ENCODE assay signal across 8 mouse cellular contexts in genomic region chr3:145950034-145950814, GRCm38 (mm10). TPM values are rescaled to one million over a fixed set of nuclear protein-coding genes. Genes with fewer than 3 reads are reported as not detected.
DNase-seq lines count a peak whose midpoint lies in the region; ATAC-seq and TF ChIP-seq lines count a peak whose summit lies in the region.

No protein-coding gene starts in this region.

- no peaks in the 10 kb centered on the region for H3K9me3 ChIP-seq in MEL (replicated peaks; ENCODE audit: insufficient read depth, low read length)
- no peaks in the 10 kb centered on the region for H3K9me3 ChIP-seq in embryonic facial prominence, embryonic 10.5 days
- no peaks in the 10 kb centered on the region for H3K9me3 ChIP-seq in heart, embryonic 12.5 days (replicated peaks)
- no peaks in the 10 kb centered on the region for H3K9me3 ChIP-seq in kidney, embryonic 16.5 days (ENCODE audit: low read length)
- no peaks in the 10 kb centered on the region for H3K9me3 ChIP-seq in liver, embryonic 12.5 days (replicated peaks)

- peak overlapping the region; percentile 61 for H3K4me2 ChIP-seq in heart, embryonic 12.5 days
- peak overlapping the region; percentile 46 for H3K4me2 ChIP-seq in kidney, embryonic 16.5 days (replicated peaks; ENCODE audit: low read depth, low read length)
- peak overlapping the region; percentile 73 for H3K4me2 ChIP-seq in liver, embryonic 12.5 days

- WGBS in embryonic facial prominence, embryonic 10.5 days = 6% methylated on average over 15 of the region's 15 CpGs
- 6% methylated on average over 15 of the region's 15 CpGs for WGBS in heart, embryonic 12.5 days
- 10% methylated on average over 15 of the region's 15 CpGs for WGBS in kidney, embryonic 16.5 days
- 4% methylated on average over 15 of the region's 15 CpGs for WGBS in liver, embryonic 12.5 days (ENCODE audit: insufficient replicate concordance)

- DNase-seq in 3134 (ENCODE audit: extremely low read depth, insufficient read length, low spot score) (peak; percentile 20), MEL (ENCODE audit: low read depth, low spot score) (peak; percentile 93)
- DNase-seq in embryonic facial prominence, embryonic 10.5 days (ENCODE audit: low spot score) = peak; percentile 72
- peak; percentile 56 for DNase-seq in neural tube, embryonic 10.5 days (ENCODE audit: extremely low spot score, low spot score)
- peak; percentile 26 for DNase-seq in urinary bladder, postnatal 25 days (ENCODE audit: low spot score)

- peak; percentile 73 for ATAC-seq in heart, embryonic 12.5 days (ENCODE audit: insufficient number of reproducible peaks, low FRiP score)
- peak; percentile 82 for ATAC-seq in kidney, embryonic 16.5 days (ENCODE audit: low FRiP score, low TSS enrichment)
- peak; percentile 56 for ATAC-seq in liver, embryonic 12.5 days

- TF ChIP-seq POLR2A in MEL (IDR thresholded peaks at IDR 0.05; ENCODE audit: control insufficient read depth in 1 of 2, insufficient read depth in 1 of 2, low read depth in 1 of 2, low read length in 2 of 2, poor library complexity in 1 of 2) = peak; percentile 40 to 60; a peak in 2 of 4 replicates

- peak; percentile 88 for TF ChIP-seq RAD21 in MEL (IDR thresholded peaks at IDR 0.05; ENCODE audit: low read depth, low read length)

- H3K79me2 ChIP-seq in MEL (ENCODE audit: control insufficient read depth, insufficient read depth, low read length, poor library complexity) = no peaks in the 10 kb centered on the region; the same call in 1 of the 2 replicates

- TF ChIP-seq CTCF in MEL (IDR thresholded peaks at IDR 0.05 in 2 of 3, conservative IDR thresholded peaks at IDR 0.05 in 1 of 3; ENCODE audit: control insufficient read depth in 1 of 3, insufficient read depth in 1 of 3, low read depth in 2 of 3, low read length in 3 of 3, poor library complexity in 1 of 3, severe bottlenecking in 1 of 3) = peak; percentile 34 to 80 (median 55)

- peak overlapping the region; percentile 32 to 54 for H3K4me3 ChIP-seq in MEL (ENCODE audit: control insufficient read depth in 1 of 2, insufficient read depth in 1 of 2, low read depth in 2 of 2, low read length in 2 of 2)
- peak overlapping the region; percentile 40 for H3K4me3 ChIP-seq in embryonic facial prominence, embryonic 10.5 days
- H3K4me3 ChIP-seq in heart, embryonic 12.5 days = peak overlapping the region; percentile 21
- H3K4me3 ChIP-seq in kidney, embryonic 16.5 days (ENCODE audit: low read length) = peak overlapping the region; percentile 23
- peak overlapping the region; percentile 40 for H3K4me3 ChIP-seq in liver, embryonic 12.5 days

- TF ChIP-seq EP300 in MEL (IDR thresholded peaks at IDR 0.05; ENCODE audit: low read depth in 1 of 2, low read length in 2 of 2) = peak in 1 of 2 experiments; percentile 82; a peak in 2 of 4 replicates

- peak overlapping the region; percentile 58 for H3K9ac ChIP-seq in MEL (ENCODE audit: control insufficient read depth, low read depth, low read length, poor library complexity, severe bottlenecking)
- peak overlapping the region; percentile 34 for H3K9ac ChIP-seq in heart, embryonic 12.5 days
- H3K9ac ChIP-seq in kidney, embryonic 16.5 days (replicated peaks; ENCODE audit: low read length) = peak overlapping the region; percentile 44; the same call in 1 of the 2 replicates
- 0 out of 2 replicates have a peak overlapping the region, but pooled peaks have one; percentile 40 for H3K9ac ChIP-seq in liver, embryonic 12.5 days

- H3K4me1 ChIP-seq in MEL (ENCODE audit: control insufficient read depth in 1 of 2, insufficient read depth in 2 of 2, low read length in 2 of 2) = peaks cover 8 to 53% of the 10 kb centered on the region in 2 experiments
- H3K4me1 ChIP-seq in embryonic facial prominence, embryonic 10.5 days = peaks cover 22% of the 10 kb centered on the region
- peaks cover 50% of the 10 kb centered on the region for H3K4me1 ChIP-seq in heart, embryonic 12.5 days (replicated peaks)
- peaks cover 12% of the 10 kb centered on the region for H3K4me1 ChIP-seq in kidney, embryonic 16.5 days (ENCODE audit: insufficient read depth, low read length)
- H3K4me1 ChIP-seq in liver, embryonic 12.5 days = peaks cover 50% of the 10 kb centered on the region

- H3K27ac ChIP-seq in MEL (ENCODE audit: control insufficient read depth, low read depth, low read length) = peak overlapping the region; percentile 100
- no peak overlapping the region; the same call in 1 of the 2 replicates for H3K27ac ChIP-seq in embryonic facial prominence, embryonic 10.5 days (replicated peaks)
- H3K27ac ChIP-seq in heart, embryonic 12.5 days (ENCODE audit: poor library complexity, severe bottlenecking) = no peak overlapping the region
- no peak overlapping the region for H3K27ac ChIP-seq in kidney, embryonic 16.5 days (ENCODE audit: low read length)
- peak overlapping the region; percentile 66 for H3K27ac ChIP-seq in liver, embryonic 12.5 days

- no peaks in the 10 kb centered on the region for H3K27me3 ChIP-seq in MEL (ENCODE audit: control insufficient read depth in 1 of 2, insufficient read depth in 2 of 2, low read length in 2 of 2)
- H3K27me3 ChIP-seq in embryonic facial prominence, embryonic 10.5 days (replicated peaks; ENCODE audit: low read depth, poor library complexity, severe bottlenecking) = peaks cover 20% of the 10 kb centered on the region
- no peaks in the 10 kb centered on the region for H3K27me3 ChIP-seq in heart, embryonic 12.5 days (replicated peaks)
- no peaks in the 10 kb centered on the region for H3K27me3 ChIP-seq in kidney, embryonic 16.5 days (ENCODE audit: insufficient read depth, low read length)
- H3K27me3 ChIP-seq in liver, embryonic 12.5 days (replicated peaks) = no peaks in the 10 kb centered on the region

- H3K36me3 ChIP-seq in MEL (ENCODE audit: control insufficient read depth in 1 of 2, insufficient read depth in 2 of 2, low read length in 2 of 2) = peaks cover 2 to 47% of the 10 kb centered on the region in 2 experiments; a peak in 3 of 4 replicates
- peaks cover 7% of the 10 kb centered on the region for H3K36me3 ChIP-seq in embryonic facial prominence, embryonic 10.5 days (replicated peaks)
- peaks cover 4% of the 10 kb centered on the region for H3K36me3 ChIP-seq in heart, embryonic 12.5 days
- H3K36me3 ChIP-seq in kidney, embryonic 16.5 days (ENCODE audit: insufficient read depth, low read length) = no peaks in the 10 kb centered on the region
- H3K36me3 ChIP-seq in liver, embryonic 12.5 days = peaks cover 6% of the 10 kb centered on the region

TF ChIP-seq in MEL, 35 proteins besides CTCF, POLR2A, EP300 and RAD21 (continues in another document):
- peak; percentile 93 for TF ChIP-seq BHLHE40 (IDR thresholded peaks at IDR 0.05; ENCODE audit: borderline replicate concordance, low read depth, low read length)
- TF ChIP-seq MYB (IDR thresholded peaks at IDR 0.05; ENCODE audit: low read depth, low read length) = no peak
- peak; percentile 94 for TF ChIP-seq ZNF384 (IDR thresholded peaks at IDR 0.05; ENCODE audit: low read depth, low read length)
- TF ChIP-seq GATA1 (IDR thresholded peaks at IDR 0.05; ENCODE audit: low read depth, low read length) = peak; percentile 80; the same call in 1 of the 2 replicates
- no peak for TF ChIP-seq USF2 (IDR thresholded peaks at IDR 0.05; ENCODE audit: borderline replicate concordance in 1 of 2, insufficient read depth in 1 of 2, low read depth in 1 of 2, low read length in 2 of 2)
- TF ChIP-seq E2F4 (IDR thresholded peaks at IDR 0.05; ENCODE audit: borderline replicate concordance, low read depth, low read length) = no peak
- no peak for TF ChIP-seq JUND (IDR thresholded peaks at IDR 0.05; ENCODE audit: low read depth, low read length)
- TF ChIP-seq CHD2 (IDR thresholded peaks at IDR 0.05; ENCODE audit: low read length) = no peak
- no peak for TF ChIP-seq MEF2A (IDR thresholded peaks at IDR 0.05; ENCODE audit: extremely low read depth, insufficient replicate concordance, low read depth, low read length, poor library complexity, severe bottlenecking)
- TF ChIP-seq HCFC1 (IDR thresholded peaks at IDR 0.05; ENCODE audit: low read depth, low read length) = peak; percentile 72
- TF ChIP-seq NELFE (IDR thresholded peaks at IDR 0.05; ENCODE audit: low read depth, low read length) = peak; percentile 68
- peak; percentile 56 for TF ChIP-seq MAZ (IDR thresholded peaks at IDR 0.05; ENCODE audit: low read depth, low read length)
- TF ChIP-seq MXI1 (IDR thresholded peaks at IDR 0.05; ENCODE audit: low read depth, low read length) = peak; percentile 66; the same call in 1 of the 2 replicates
- TF ChIP-seq TCF12 (IDR thresholded peaks at IDR 0.05; ENCODE audit: low read depth, low read length) = no peak

RNA-seq across cellular contexts. Expression of gene 2410004B18Rik, which starts 12.4 kb away (rescaled TPM):
- total RNA-seq in MEL (2012; rRNA removed) = 32.1 and 32.3 TPM in 2 replicates
- polyA plus RNA-seq in MEL (2012; ENCODE audit: insufficient read depth in 1 of 2, insufficient read length in 2 of 2, low read depth in 1 of 2, low replicate concordance in 2 of 2, missing spikeins in 1 of 2) = 10 to 100 TPM in 1 of 2 experiments, not detected in 1; 42.3 TPM
- 51.1 and 53.1 TPM in 2 replicates for polyA plus RNA-seq in embryonic facial prominence, embryonic 10.5 days (2016; fragmentation: Nextera tagmentation; extraction: Ambion mirVana)
- 46.6 and 47.2 TPM in 2 replicates for polyA plus RNA-seq in heart, embryonic 12.5 days (2016; fragmentation: Nextera tagmentation; extraction: Ambion mirVana)
- 46.0 and 51.9 TPM in 2 replicates for polyA plus RNA-seq in kidney, embryonic 16.5 days (2015; fragmentation: Nextera tagmentation; extraction: Ambion mirVana)
- 25.6 and 27.4 TPM in 2 replicates for polyA plus RNA-seq in liver, embryonic 12.5 days (2016; fragmentation: Nextera tagmentation; extraction: Ambion mirVana)

RNA-seq across cellular contexts. Expression of gene Bcl10, which starts 27.6 kb away (rescaled TPM):
- 25.0 and 28.0 TPM in 2 replicates for total RNA-seq in MEL (2012; rRNA removed)
- 10 to 100 TPM in 1 of 2 experiments, not detected in 1; 30.4 TPM for polyA plus RNA-seq in MEL (2012; ENCODE audit: insufficient read depth in 1 of 2, insufficient read length in 2 of 2, low read depth in 1 of 2, low replicate concordance in 2 of 2, missing spikeins in 1 of 2)
- 41.4 and 44.1 TPM in 2 replicates for polyA plus RNA-seq in embryonic facial prominence, embryonic 10.5 days (2016; fragmentation: Nextera tagmentation; extraction: Ambion mirVana)
- 42.9 and 43.1 TPM in 2 replicates for polyA plus RNA-seq in heart, embryonic 12.5 days (2016; fragmentation: Nextera tagmentation; extraction: Ambion mirVana)
- 53.5 and 56.2 TPM in 2 replicates for polyA plus RNA-seq in kidney, embryonic 16.5 days (2015; fragmentation: Nextera tagmentation; extraction: Ambion mirVana)
- 25.0 and 26.0 TPM in 2 replicates for polyA plus RNA-seq in liver, embryonic 12.5 days (2016; fragmentation: Nextera tagmentation; extraction: Ambion mirVana)

RNA-seq across cellular contexts. Expression of gene Syde2, which starts 37.4 kb away (rescaled TPM):
- 24.1 and 25.4 TPM in 2 replicates for total RNA-seq in MEL (2012; rRNA removed)
- 10 to 100 TPM in 1 of 2 experiments, not detected in 1; 12.4 TPM for polyA plus RNA-seq in MEL (2012; ENCODE audit: insufficient read depth in 1 of 2, insufficient read length in 2 of 2, low read depth in 1 of 2, low replicate concordance in 2 of 2, missing spikeins in 1 of 2)
- polyA plus RNA-seq in embryonic facial prominence, embryonic 10.5 days (2016; fragmentation: Nextera tagmentation; extraction: Ambion mirVana) = 1.4 TPM in 2 replicates
- 7.3 and 7.5 TPM in 2 replicates for polyA plus RNA-seq in heart, embryonic 12.5 days (2016; fragmentation: Nextera tagmentation; extraction: Ambion mirVana)
- 1.4 and 1.7 TPM in 2 replicates for polyA plus RNA-seq in kidney, embryonic 16.5 days (2015; fragmentation: Nextera tagmentation; extraction: Ambion mirVana)
- polyA plus RNA-seq in liver, embryonic 12.5 days (2016; fragmentation: Nextera tagmentation; extraction: Ambion mirVana) = 1.3 and 1.4 TPM in 2 replicates

Comparison
In these comparisons a context has a peak if more than half of its experiments do, and no peak if none do; other contexts are left out.
1. DNase-seq: peak in every context shown above with its lines; median percentile 93 in MEL; 72 in embryonic facial prominence, embryonic 10.5 days; 56 in neural tube, embryonic 10.5 days; 26 in urinary bladder, postnatal 25 days; 20 in 3134.
2. H3K27ac ChIP-seq: peak in MEL (single experiment) and liver, embryonic 12.5 days (single experiment); none in embryonic facial prominence, embryonic 10.5 days (single experiment), heart, embryonic 12.5 days (single experiment) and kidney, embryonic 16.5 days (single experiment).
3. Peak in every context shown above with its lines, with median percentiles within 50 percentile points of each other: H3K4me3 ChIP-seq, H3K9ac ChIP-seq, ATAC-seq and H3K4me2 ChIP-seq.